Mouse (Mus musculus): ENCODE results near the gene Zmynd11. TPM values are rescaled to one million over a fixed set of nuclear protein-coding genes. Genes with fewer than 3 reads are reported as not detected.
"Not testable (repeated sequence)": the region's sequence is repeated elsewhere in the genome, so short reads cannot be mapped to it uniquely, and the experiment has no call there.

Zmynd11 gene
- polyA plus RNA-seq, 1 experiment, result 255 TPM

- TF ChIP-seq CTCF (IDR thresholded peaks at IDR 0.05; ENCODE audit: borderline replicate concordance, extremely low read depth, insufficient read depth, insufficient read length) (no peak), POLR2A (IDR thresholded peaks at IDR 0.05; ENCODE audit: borderline replicate concordance, extremely low read depth, insufficient read depth, insufficient read length, poor library complexity, severe bottlenecking) (no peak)
- peak; percentile 71 for DNase-seq (ENCODE audit: low read depth)
These were observed 1.9 kb downstream of the Zmynd11 start for GRCm38 (mm10) chr13:9763100-9763827.

GRCm38 (mm10) chr13:9760057-9760456 lies 5.1 kb downstream of the Zmynd11 start:
- TF ChIP-seq POLR2A (IDR thresholded peaks at IDR 0.05; ENCODE audit: borderline replicate concordance, extremely low read depth, insufficient read depth, insufficient read length, poor library complexity, severe bottlenecking) (no peak), CTCF (IDR thresholded peaks at IDR 0.05; ENCODE audit: borderline replicate concordance, extremely low read depth, insufficient read depth, insufficient read length) (no peak)
- DNase-seq (ENCODE audit: low read depth), result peak; percentile 75

GRCm38 (mm10) chr13:9757842-9758491 lies 7.2 kb downstream of the Zmynd11 start:
- no peak for TF ChIP-seq CTCF (IDR thresholded peaks at IDR 0.05; ENCODE audit: borderline replicate concordance, extremely low read depth, insufficient read depth, insufficient read length)
- no peak for TF ChIP-seq POLR2A (IDR thresholded peaks at IDR 0.05; ENCODE audit: borderline replicate concordance, extremely low read depth, insufficient read depth, insufficient read length, poor library complexity, severe bottlenecking)
- peak; percentile 78 for DNase-seq (ENCODE audit: low read depth)

- DNase-seq (ENCODE audit: low read depth), result no peak
- TF ChIP-seq POLR2A (IDR thresholded peaks at IDR 0.05; ENCODE audit: borderline replicate concordance, extremely low read depth, insufficient read depth, insufficient read length, poor library complexity, severe bottlenecking) (no peak), CTCF (IDR thresholded peaks at IDR 0.05; ENCODE audit: borderline replicate concordance, extremely low read depth, insufficient read depth, insufficient read length) (no peak)
These were observed 11.4 kb downstream of the Zmynd11 start for GRCm38 (mm10) chr13:9753706-9754105.

GRCm38 (mm10) chr13:9750320-9750719 lies 14.8 kb downstream of the Zmynd11 start:
- TF ChIP-seq POLR2A (IDR thresholded peaks at IDR 0.05; ENCODE audit: borderline replicate concordance, extremely low read depth, insufficient read depth, insufficient read length, poor library complexity, severe bottlenecking) (no peak), CTCF (IDR thresholded peaks at IDR 0.05; ENCODE audit: borderline replicate concordance, extremely low read depth, insufficient read depth, insufficient read length) (no peak)
- peak; percentile 61 for DNase-seq (ENCODE audit: low read depth)

- DNase-seq (ENCODE audit: low read depth), result no peak
- TF ChIP-seq POLR2A (IDR thresholded peaks at IDR 0.05; ENCODE audit: borderline replicate concordance, extremely low read depth, insufficient read depth, insufficient read length, poor library complexity, severe bottlenecking) (no peak), CTCF (IDR thresholded peaks at IDR 0.05; ENCODE audit: borderline replicate concordance, extremely low read depth, insufficient read depth, insufficient read length) (no peak)
These were observed 15.3 kb downstream of the Zmynd11 start for GRCm38 (mm10) chr13:9749796-9750195.

GRCm38 (mm10) chr13:9738190-9738589 lies 26.9 kb downstream of the Zmynd11 start:
- DNase-seq (ENCODE audit: low read depth), result peak; percentile 81
- TF ChIP-seq POLR2A (IDR thresholded peaks at IDR 0.05; ENCODE audit: borderline replicate concordance, extremely low read depth, insufficient read depth, insufficient read length, poor library complexity, severe bottlenecking), result no peak
- no peak for TF ChIP-seq CTCF (IDR thresholded peaks at IDR 0.05; ENCODE audit: borderline replicate concordance, extremely low read depth, insufficient read depth, insufficient read length)

- TF ChIP-seq CTCF (IDR thresholded peaks at IDR 0.05; ENCODE audit: borderline replicate concordance, extremely low read depth, insufficient read depth, insufficient read length) (no peak), POLR2A (IDR thresholded peaks at IDR 0.05; ENCODE audit: borderline replicate concordance, extremely low read depth, insufficient read depth, insufficient read length, poor library complexity, severe bottlenecking) (no peak)
- no peak for DNase-seq (ENCODE audit: low read depth)
These were observed 28.1 kb downstream of the Zmynd11 start for GRCm38 (mm10) chr13:9737024-9737423.

- DNase-seq (ENCODE audit: low read depth), result not testable (repeated sequence)
These were observed 32.9 kb downstream of the Zmynd11 start for GRCm38 (mm10) chr13:9732262-9732661.

GRCm38 (mm10) chr13:9729073-9729472 lies 36.1 kb downstream of the Zmynd11 start:
- DNase-seq (ENCODE audit: low read depth), result no peak
- no peak for TF ChIP-seq POLR2A (IDR thresholded peaks at IDR 0.05; ENCODE audit: borderline replicate concordance, extremely low read depth, insufficient read depth, insufficient read length, poor library complexity, severe bottlenecking)
- no peak for TF ChIP-seq CTCF (IDR thresholded peaks at IDR 0.05; ENCODE audit: borderline replicate concordance, extremely low read depth, insufficient read depth, insufficient read length)

- no peak for DNase-seq (ENCODE audit: low read depth)
- TF ChIP-seq POLR2A (IDR thresholded peaks at IDR 0.05; ENCODE audit: borderline replicate concordance, extremely low read depth, insufficient read depth, insufficient read length, poor library complexity, severe bottlenecking) (no peak), CTCF (IDR thresholded peaks at IDR 0.05; ENCODE audit: borderline replicate concordance, extremely low read depth, insufficient read depth, insufficient read length) (no peak)
These were observed 49.9 kb downstream of the Zmynd11 start for GRCm38 (mm10) chr13:9715224-9715623.
